Mouse (Mus musculus) left cerebral cortex, adult 11 months (tissue): ENCODE data around the gene Uxs1.

ENCODE experiments used
- DNase-seq: peaks from one replicate; pipeline ENCODE4 v3.0.0; 2022; ENCODE audit warnings: low spot score

Gene Uxs1

GRCm38 (mm10) chr1:43827763-43828194 is at the start of gene Uxs1:
Gene Uxs1 (minus strand): TSS chr1:43827800.
- DNase-seq, result peak; percentile 98

- peak; percentile 51 for DNase-seq
Observed at GRCm38 (mm10) chr1:43877233-43877632, 49.6 kb upstream of the Uxs1 start.

GRCm38 (mm10) chr1:43871116-43871515 is 43.5 kb upstream of the Uxs1 start:
- DNase-seq, result no peak

DNA sequence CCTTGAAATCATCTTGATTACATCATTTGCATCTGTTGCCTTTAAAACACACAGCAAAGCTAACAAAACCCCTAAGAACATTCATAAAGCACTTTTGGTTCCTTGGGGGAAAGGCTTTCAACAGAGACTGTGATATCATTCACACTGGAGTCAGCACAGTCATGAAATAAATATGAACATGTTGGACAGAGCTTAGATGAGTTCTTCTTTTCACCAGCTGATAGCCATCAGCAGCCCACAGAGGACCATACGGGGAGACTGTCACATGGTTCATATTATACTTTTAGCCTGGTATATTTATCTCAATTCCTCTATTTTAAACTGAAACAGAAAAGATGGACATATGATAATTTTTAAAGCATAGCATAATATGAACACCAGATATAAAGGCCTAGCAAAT is 40.9 kb upstream of the Uxs1 start:
- DNase-seq, result no peak

GRCm38 (mm10) chr1:43864758-43865157 is 37.2 kb upstream of the Uxs1 start:
- no peak for DNase-seq

GRCm38 (mm10) chr1:43862614-43863013 is 35.0 kb upstream of the Uxs1 start:
- DNase-seq, result no peak

DNA sequence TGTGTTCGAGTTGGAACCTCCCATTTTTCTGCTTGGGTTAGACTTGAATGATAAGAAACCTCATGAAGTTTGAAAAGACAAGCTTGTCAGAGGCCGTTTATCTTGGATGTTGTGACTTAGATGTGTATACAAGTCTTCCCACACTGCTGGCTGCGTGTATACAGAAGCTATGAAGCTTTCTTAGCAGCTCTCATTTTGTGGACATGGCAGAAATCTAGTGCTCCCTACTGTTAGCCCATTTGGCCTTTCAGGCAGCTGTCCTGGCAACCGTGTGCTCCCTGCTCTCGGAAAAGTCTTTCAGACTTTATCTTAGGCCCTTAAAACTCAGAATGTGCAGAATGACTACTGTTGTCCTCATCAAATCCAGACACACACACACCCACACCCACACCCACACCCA is 31.4 kb upstream of the Uxs1 start:
- DNase-seq, result no peak

GRCm38 (mm10) chr1:43857656-43858055 is 30.1 kb upstream of the Uxs1 start:
- no peak for DNase-seq

GRCm38 (mm10) chr1:43855591-43855990 is 28.0 kb upstream of the Uxs1 start:
- DNase-seq, result no peak

GRCm38 (mm10) chr1:43843398-43843797 is 15.8 kb upstream of the Uxs1 start:
- DNase-seq, result no peak

DNA sequence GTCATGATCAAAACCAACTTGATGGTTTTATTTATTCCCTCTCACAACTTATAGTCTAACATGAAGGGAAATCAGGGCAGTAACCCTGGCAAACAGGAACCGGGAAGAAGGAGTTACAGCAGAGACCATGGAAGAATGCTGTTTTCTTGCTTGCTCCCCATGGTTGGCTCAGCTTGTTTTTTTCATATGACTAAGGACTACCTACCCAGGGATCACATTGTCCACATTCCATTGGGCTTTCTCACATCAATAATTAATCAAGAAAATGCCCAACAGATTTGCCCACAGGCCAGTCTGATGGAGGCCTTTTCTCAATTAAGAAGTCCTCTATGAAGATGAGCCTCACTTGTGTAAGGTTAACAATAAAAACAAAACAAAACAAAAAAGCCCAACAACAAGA is 9.6 kb upstream of the Uxs1 start:
- DNase-seq, result no peak

DNA sequence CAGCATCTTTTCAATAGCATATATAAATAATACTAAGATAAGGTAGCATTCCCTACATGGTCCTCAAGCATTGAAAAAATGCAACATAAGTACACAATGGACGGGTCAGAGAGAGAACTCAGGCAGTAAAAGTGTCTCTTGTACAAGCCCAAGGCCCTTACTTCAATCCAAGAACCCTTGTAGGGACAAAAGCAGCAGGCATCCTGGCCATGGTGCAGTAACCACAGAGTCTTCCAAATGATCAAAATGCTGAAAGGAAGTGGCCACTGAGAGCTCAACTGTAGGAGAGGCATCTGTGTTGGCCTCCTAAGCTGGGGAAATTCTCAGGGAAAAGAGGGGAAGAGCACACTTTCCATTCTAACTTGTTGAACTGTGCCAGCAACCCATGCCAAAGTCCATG is 2.5 kb upstream of the Uxs1 start:
- DNase-seq, result no peak

DNA sequence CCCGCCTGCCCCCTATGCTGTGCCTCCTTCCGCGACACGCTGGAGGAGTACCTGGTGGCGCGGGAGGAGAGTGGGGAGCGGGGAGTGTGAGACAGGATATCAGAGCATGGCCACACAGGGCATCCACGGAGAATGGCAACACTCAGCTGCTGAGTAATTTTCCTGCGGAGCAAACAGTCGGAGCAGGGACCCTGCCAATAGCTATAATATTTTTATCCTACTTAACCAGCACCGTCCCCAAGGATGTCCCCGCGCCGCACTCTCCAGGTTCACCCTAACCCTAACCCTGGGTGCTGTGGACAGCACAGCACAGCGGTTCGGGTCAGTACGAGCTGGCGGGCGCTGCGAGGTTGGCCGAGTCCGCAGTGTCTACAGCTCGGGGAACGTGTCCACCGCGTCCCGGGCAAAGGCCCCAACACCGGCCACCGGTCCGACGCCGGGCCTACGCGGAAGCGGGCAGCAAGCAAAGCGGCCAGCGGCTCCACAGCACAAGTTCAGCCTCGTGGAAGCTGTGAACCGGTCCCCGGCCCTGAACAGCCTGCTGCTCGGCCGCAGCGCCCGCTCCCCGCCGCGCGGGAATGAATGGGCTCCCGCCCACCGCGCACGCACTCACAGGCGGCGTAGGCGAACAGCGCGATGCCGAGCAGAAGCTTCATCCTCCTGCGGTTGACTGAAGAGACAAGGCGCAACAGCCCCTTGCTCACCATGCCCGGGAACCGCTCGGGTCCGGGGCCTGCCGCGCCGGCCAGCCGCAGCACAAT is 418 bp downstream of the Uxs1 start:
- peak; percentile 16 for DNase-seq

GRCm38 (mm10) chr1:43826628-43827001 is 985 bp downstream of the Uxs1 start:
- DNase-seq, result no peak

- no peak for DNase-seq
Observed at GRCm38 (mm10) chr1:43823406-43823805, 4.2 kb downstream of the Uxs1 start.

DNA sequence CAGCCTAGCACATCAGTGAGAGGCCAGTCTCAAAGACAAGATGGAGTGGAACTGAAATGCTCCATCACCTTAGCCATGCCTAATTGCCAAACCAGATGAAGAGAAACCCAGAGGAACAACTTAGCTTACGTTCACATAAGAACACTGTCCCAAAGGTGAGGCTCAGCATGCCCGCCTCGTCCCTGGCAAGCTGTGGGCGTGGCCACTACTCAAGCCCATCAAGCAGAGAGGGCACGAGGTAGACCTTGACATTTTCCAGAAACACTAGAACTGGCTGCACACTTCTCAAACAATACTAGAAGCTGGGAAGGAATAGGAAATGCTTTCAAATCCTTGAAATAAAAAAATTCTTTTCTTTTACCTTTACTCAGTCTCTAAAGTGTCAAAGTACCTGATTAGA is 5.0 kb downstream of the Uxs1 start:
- DNase-seq, result no peak

DNA sequence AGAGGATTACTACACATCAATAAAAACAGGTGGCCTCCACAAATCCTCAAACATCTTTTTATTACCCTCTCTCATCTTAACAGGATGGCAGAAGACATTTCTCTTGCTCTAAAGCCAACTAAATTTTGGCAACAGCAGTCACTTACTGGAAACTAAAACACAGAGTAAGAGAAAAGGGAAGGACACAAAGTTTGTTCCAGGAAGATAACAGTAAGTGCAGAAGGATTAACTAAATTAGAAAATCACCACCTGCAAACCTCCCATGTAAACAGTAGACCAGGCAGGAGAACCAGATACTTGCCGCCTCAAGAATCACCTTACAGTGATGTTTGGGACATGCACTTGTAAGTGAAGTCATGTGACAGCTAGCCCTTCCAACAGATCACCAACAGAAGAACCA is 5.8 kb downstream of the Uxs1 start:
- DNase-seq, result no peak

DNA sequence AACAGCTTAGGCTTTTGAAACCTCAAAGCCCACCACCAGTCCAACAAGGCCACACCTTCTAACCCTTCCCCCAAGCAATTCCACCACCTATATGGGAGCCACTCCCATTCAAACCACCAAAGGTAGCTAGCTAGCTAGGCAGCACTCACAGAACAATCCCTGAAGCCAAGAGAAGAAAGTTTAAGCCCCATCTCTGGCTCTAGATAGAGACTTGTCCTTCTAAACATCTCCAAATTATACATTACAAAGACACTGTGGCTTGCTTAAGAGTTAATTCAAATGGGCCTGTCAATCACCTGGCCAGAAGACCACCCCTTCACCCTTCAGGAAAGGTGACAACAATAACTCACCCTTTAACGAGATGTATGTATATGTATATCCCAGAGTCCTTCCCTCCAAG is 7.0 kb downstream of the Uxs1 start:
- no peak for DNase-seq

- DNase-seq, result no peak
Observed at GRCm38 (mm10) chr1:43819091-43819490, 8.5 kb downstream of the Uxs1 start.

DNA sequence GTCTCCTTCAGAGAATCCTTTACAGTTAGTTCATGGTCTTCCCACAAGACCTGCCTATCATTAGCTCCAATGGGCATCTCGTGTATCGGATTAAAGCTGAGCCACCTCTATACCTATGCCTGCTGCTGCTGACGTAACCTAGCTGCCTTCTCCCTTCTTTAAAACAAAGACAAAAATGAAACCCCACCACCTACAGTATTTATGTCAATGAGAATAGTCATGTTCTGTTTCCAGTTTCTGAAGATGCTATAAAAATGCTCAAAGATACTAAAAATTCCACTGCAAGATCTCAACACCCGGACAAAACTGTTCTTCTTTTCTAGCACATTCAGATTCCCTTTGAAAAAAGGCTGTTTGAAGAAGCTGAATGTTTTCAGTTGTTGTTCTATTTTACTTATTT is 9.2 kb downstream of the Uxs1 start:
- no peak for DNase-seq

GRCm38 (mm10) chr1:43811764-43812163 is 15.8 kb downstream of the Uxs1 start:
- DNase-seq, result no peak

DNA sequence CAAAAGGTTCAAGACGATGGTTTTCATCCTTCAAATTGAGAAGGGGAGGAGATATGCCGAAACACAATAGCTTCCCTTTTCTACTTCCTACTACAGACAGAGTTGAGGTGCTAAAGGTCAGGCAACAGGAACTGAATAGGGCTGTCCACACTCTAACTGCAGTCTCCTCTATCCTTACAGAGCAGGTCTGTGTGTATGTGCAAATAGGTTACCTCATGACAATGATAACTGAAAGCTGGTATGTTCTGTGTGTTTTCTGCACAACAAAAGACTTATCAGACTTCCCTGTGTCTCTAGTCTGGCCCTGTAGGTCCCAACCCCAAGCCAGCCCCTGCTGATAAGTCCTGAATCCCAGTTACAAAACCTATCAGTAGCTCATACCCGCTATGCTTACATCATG is 16.5 kb downstream of the Uxs1 start:
- DNase-seq, result no peak

DNA sequence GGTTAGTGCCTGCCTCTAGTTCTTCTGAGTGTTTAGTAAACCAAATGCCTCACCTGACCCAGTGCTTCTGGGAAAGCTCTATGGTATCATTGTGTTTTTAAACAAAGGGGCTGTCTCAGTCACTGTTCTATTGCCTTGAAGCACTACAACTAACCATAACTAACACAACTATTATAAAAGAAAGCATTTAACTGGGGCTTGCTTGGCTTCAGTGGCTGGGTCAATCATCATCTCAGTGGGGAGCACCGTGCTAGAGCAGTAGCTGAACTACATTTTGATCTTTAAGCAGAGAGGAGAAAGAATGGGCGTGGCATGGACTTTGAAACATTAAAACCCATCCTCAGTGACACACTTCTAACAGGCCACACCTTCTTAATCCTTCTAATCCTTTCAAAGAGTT is 18.2 kb downstream of the Uxs1 start:
- DNase-seq, result no peak

DNA sequence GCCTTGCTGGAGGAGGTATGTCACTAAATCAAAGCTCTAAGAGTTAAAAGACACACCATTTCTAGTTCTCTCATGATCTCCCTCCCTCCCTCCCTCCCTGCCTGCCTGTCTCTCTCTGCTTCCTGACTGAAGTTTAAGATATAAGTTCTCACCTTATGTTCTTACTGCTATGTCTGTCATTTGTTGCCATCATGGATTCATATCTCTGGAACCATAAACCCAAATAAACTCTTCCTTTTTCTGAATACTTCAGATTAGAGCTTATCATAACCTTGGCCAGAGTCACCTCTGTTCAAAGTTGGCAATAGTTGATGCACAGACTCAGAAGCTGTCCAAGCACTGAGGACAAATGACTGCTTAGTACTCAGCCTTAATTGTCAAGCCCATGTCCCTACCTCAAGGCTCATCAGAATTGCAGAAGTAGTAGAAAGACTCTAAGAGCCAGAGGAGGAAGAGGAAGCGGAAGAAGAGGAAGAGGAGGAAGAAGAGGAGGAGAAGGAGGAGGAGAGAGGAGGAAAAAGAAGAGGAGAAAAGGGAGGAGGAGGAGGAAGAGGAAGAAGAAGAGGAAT is 23.6 kb downstream of the Uxs1 start:
- no peak for DNase-seq
